Mouse (Mus musculus) olfactory bulb, adult 2 months (tissue): ENCODE results near the gene Cald1.

Experiments used
- CTCF ChIP-seq: fragments of 200-500 bp; IDR thresholded peaks from 2 replicates; pipeline ENCODE4 v1.5.1; 2012; ENCODE audit warnings: low read depth, mild to moderate bottlenecking, low read length, moderate library complexity; ENCODE audit not compliant: insufficient read depth
- POLR2A ChIP-seq: fragments of 200-500 bp; IDR thresholded peaks from 2 replicates; pipeline ENCODE4 v1.6.1; 2012; ENCODE audit warnings: mild to moderate bottlenecking, low read depth, low read length, moderate library complexity; ENCODE audit not compliant: insufficient read depth

DNA sequence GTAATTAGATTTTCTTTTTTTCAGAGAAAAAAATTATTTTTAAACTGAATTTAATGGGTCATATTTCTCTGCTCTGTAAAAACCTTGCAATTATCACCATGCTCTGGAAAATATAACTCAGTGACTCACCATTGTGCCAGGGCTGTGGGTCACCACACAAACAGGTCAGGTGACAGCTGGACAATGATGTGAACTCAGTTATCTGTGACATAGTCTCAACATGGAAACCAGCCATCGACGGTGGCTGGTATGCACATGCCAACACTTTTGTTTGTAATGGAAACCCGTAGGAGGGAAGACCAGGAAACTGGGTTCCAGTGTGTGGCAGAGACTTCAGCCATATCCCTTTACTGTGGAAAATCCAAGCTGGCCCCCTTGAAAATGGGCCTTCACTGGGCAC lies 35.5 kb downstream of the Cald1 start:
- no peak for TF ChIP-seq POLR2A
- TF ChIP-seq CTCF, result no peak
